Mouse (Mus musculus) kidney, adult 10 weeks (tissue): Measurements from ENCODE around the gene Zfp113. TPM values are rescaled to one million over a fixed set of nuclear protein-coding genes. Genes with fewer than 3 reads are reported as not detected.

Experiments used
- polyA plus RNA-seq: library from polyadenylated mRNA; stranded (reverse); fragments of 350-450 nt; fragmentation: Illumina TruSeq; extraction: RNeasy Lipid Tissue Mini Kit (QIAGEN cat#74804); gene quantifications from one replicate; pipeline ENCODE4 v1.2.3, GENCODE M21; 2014; ENCODE audit warnings: low read depth, low replicate concordance

Gene Zfp113
- 16.9 TPM for polyA plus RNA-seq

DNA sequence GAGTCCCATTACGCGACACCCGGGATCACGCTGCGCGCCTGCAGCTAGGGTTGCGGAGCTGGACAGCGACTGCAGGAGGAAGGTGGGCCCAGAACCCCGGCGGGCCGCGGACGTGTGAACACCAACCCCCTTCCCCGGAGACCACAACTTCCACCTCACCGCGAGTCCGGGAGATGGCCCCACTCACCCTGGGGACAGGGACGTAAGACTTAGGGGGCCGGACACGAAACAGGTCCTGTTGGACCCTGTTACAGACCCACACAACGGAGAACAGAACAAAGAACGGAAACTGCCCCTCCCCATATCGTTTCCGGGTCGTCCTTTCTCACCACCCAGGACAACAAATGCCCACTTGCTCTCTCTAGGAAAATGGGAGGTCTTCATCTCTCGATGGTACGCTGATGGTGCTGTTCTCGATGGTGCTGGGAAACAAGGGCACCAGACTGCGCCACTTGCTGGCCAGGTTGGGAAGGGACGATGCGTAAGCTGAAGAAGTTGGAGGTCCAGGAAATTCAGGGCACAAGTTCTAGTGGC lies at the start of gene Zfp113:
Zfp113 (minus strand) TSS at position 302 of the 534 bp plus-strand sequence.

GRCm38 (mm10) chr5:138193771-138194727 lies 38.5 kb upstream of the Zfp113 start, which contains the start of gene Mblac1:
Gene Mblac1 (plus strand): TSS chr5:138194314.

DNA sequence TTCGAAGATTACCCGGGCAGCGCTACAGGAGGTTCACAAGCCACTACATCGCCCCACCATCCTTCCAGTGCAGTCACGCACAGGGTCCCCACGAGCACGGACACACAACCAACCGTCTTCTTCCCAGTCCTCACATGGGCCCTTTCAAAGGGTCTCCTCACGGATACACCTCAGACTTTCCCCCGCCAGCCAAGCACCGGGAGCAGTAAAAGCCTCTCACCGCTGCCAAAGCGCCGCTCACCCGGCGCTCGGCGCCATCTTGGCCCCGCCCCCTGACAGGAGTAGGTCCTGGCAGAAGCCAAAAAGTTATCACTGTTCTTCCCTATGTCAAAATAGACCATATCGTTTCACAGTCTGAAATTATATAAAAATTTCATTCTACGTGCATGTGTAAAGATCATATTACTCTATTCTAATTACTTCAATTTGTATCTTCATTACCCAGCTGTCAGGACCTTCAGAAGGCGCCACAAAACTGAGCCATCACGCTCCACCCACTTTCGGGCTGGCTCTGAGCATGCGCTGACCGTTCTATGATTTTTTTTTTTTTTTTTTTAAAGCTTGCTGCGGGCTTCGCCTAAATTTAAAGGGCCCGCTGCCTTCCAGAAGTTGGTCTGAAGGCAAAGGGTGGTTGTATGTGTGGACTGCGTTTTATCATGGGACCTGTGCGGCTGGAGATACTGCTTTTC lies 31.6 kb upstream of the Zfp113 start, which contains the start of the genes Taf6 and Cnpy4:
Taf6 (minus strand) TSS at position 502 of the 689 bp plus-strand sequence.
Cnpy4 (plus strand) TSS at position 536 of the 689 bp plus-strand sequence.

DNA sequence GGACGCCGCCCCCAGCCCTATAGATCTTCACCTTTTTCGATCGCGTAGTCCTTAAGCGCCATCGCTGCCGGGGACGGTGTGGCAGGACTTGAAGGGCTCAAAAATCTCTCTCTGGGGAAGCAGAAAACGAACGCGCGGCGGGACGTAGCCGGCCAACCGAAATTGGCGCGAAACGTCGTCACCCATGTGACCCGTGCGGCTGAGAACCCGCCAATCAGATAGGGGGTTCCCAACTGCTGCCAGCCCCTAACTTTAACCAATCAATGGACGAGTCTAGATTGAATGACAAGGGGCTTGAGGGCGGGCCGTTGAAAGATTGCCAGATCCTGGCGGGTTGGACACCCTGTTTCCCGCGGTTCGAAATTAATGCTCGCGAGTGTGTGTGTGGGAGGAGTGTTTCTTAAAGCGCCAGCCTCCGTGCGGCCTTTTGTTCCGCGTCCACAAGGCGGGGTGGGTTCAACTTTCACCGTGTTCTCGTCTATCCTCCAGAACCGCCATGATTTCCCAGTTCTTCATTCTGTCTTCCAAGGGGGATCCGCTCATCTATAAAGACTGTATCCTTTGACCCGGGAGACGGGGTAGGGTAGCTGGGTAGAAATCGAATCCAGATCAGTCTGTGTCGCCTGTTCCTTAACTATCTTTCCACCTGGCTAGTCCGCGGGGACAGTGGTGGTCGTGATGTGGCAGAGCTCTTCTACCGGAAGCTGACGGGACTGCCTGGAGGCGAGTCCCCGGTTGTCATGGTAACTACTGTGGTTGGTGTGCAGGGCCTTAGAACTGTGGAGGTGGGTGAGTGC lies 16.3 kb upstream of the Zfp113 start, which contains the start of the genes Ap4m1 and Mcm7:
Ap4m1 (plus strand) TSS at position 308 of the 797 bp plus-strand sequence.
Mcm7 (minus strand) TSS at position 728 of the 797 bp plus-strand sequence.

DNA sequence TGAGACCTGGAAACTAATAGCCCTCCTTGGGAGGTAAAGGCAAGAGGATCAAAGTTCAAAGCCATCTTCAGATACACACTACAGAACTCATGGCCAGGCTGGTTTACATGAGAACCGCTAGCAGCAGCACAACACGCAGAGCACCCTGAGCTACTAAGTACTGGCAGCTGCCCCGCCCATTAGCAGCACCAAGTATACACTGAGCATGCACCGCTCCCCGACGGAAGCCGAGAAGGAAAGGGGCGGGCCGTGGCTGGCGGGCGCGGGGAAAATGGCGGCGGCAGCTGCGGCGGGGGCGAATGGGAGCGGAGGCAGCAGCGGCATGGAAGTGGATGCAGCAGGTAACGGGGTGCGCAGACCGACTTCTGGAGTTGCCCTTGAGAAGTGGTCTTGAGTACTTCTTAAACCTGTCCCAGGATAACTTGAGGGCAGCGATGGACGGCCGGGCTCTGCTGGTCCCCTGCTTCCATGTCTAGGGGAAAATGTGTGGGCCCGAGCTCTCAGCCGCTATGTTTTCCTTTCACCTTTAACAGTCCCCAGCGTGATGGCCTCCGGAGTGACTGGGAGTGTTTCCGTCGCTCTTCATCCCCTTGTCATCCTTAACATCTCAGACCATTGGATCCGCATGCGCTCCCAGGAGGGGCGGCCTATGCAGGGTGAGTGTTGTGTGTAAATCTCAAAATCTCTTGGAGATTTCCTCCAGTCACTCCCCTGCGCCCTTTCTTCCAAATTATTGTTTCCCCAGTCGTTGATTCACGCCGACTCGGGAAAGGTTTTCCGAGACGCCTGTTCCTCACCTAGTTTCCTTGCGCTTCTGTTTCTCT lies 5.5 kb upstream of the Zfp113 start, which contains the start of gene Cops6:
Cops6 (plus strand) TSS at position 230 of the 824 bp plus-strand sequence.

DNA sequence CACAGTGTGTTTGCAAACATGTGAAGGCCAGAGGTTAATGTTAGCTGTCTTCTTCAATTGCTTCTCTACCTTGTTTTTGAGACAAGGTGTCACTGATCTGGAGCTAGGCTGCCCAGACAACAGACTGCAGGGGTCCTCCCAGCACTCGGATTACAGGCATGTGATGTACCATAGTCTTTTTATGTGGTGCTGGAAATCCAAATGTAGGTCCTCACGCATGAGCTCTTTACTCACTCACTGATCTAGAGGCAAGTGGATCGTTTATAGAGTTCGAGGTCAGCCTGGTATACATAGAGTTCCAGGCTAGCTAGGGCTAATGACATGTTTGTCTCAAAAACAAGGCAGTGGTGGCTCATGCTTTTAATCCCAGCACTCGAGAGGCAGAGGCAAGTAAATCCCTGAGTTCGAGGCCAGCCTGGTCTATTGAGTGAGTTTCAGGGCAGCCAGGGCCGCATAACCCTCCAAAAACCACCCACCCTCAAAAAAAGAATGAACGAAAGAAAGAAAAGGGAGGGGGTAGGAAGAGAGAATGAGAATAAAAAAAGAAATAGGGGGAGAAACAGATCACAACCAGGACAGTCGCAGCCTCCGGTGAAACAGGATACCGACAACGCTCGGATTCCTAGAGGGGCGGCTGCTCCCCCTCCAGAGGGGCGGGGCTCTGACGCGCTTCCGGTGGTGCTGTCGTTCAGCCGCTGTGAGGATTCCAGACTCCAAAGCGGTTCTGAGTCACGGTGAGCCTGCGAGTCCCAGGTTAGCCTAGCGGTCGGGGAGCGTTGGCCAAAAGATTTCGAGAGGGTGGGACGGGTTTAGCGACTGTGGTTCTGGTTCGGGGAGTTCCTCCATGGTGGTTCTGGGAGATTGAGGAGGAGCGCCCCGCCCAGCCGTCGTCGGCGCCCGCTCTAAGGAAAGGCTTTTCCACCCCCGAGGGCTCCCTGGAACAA lies 39.0 kb downstream of the Zfp113 start, which contains the start of gene Zscan21:
Zscan21 (plus strand) TSS at position 649 of the 944 bp plus-strand sequence.

Other genes starting within 250 kb of the Zfp113 start
- 1.7 TPM for gene Cyp3a13, start 234.1 kb downstream of the Zfp113 start, polyA plus RNA-seq
- gene Gjc3, start 192.6 kb downstream of the Zfp113 start, polyA plus RNA-seq = not detected
- 14.1 TPM for gene Azgp1, start 174.2 kb downstream of the Zfp113 start, polyA plus RNA-seq
- not detected for gene Smok3a, start 134.5 kb downstream of the Zfp113 start, polyA plus RNA-seq
- gene Smok3b, start 134.3 kb downstream of the Zfp113 start, polyA plus RNA-seq = not detected
- gene Smok3c, start 102.5 kb downstream of the Zfp113 start, polyA plus RNA-seq = not detected
- 50.9 TPM for gene Zkscan1, start 70.7 kb downstream of the Zfp113 start, polyA plus RNA-seq
- gene Zscan21, start 38.8 kb downstream of the Zfp113 start, polyA plus RNA-seq = 17.5 TPM
- gene Cops6, start 5.3 kb upstream of the Zfp113 start, polyA plus RNA-seq = 75.6 TPM
- gene Ap4m1, start 16.3 kb upstream of the Zfp113 start, polyA plus RNA-seq = 4.8 TPM
- gene Mcm7, start 16.7 kb upstream of the Zfp113 start, polyA plus RNA-seq = 6.9 TPM
- gene Taf6, start 31.7 kb upstream of the Zfp113 start, polyA plus RNA-seq = 2.7 TPM
- 9.6 TPM for gene Cnpy4, start 31.7 kb upstream of the Zfp113 start, polyA plus RNA-seq
- gene Mblac1, start 38.6 kb upstream of the Zfp113 start, polyA plus RNA-seq = 0.36 TPM
- not detected for gene Nxpe5, start 70.2 kb upstream of the Zfp113 start, polyA plus RNA-seq
- gene Lamtor4, start 99.7 kb upstream of the Zfp113 start, polyA plus RNA-seq = 2.1 TPM
- 1.3 TPM for gene BC037034, start 108.3 kb upstream of the Zfp113 start, polyA plus RNA-seq
- not detected for gene Gal3st4, start 117.1 kb upstream of the Zfp113 start, polyA plus RNA-seq
- gene Gm43720, start 124.2 kb upstream of the Zfp113 start, polyA plus RNA-seq = not detected
- gene Gpc2, start 124.3 kb upstream of the Zfp113 start, polyA plus RNA-seq = not detected
- not detected for gene Stag3, start 124.5 kb upstream of the Zfp113 start, polyA plus RNA-seq
- not detected for gene Pvrig, start 186.2 kb upstream of the Zfp113 start, polyA plus RNA-seq